Mouse (Mus musculus) bone marrow, adult 2 months (tissue): ENCODE measurements around the gene Fam102a. TPM values are rescaled to one million over a fixed set of nuclear protein-coding genes. Genes with fewer than 3 reads are reported as not detected.

Experiments used
- H3K27ac ChIP-seq: fragments of 200-500 bp; 2 replicates; pipeline ENCODE4 v1.5.1; 2012; ENCODE audit warnings: low read depth, mild to moderate bottlenecking, control low read depth, inconsistent platforms, low read length; ENCODE audit not compliant: control insufficient read depth, poor library complexity, insufficient read depth
- H3K4me1 ChIP-seq: fragments of 200-500 bp; 2 replicates; pipeline ENCODE4 v1.6.1; 2011; ENCODE audit warnings: low read length; ENCODE audit not compliant: control insufficient read depth, insufficient read depth
- H3K4me3 ChIP-seq: fragments of 200-500 bp; replicated peaks from 2 replicates; pipeline ENCODE3; 2011; ENCODE audit warnings: mild to moderate bottlenecking, low read depth, low read length, control low read depth; ENCODE audit not compliant: control insufficient read depth
- CTCF ChIP-seq: fragments of 200-500 bp; IDR thresholded peaks from 2 replicates; pipeline ENCODE4 v1.5.1; 2011; ENCODE audit warnings: low read length, control low read depth; ENCODE audit not compliant: control insufficient read depth, insufficient read depth
- POLR2A ChIP-seq: fragments of 200-500 bp; IDR thresholded peaks from 2 replicates; pipeline ENCODE4 v1.6.1; 2011; ENCODE audit warnings: low read depth, mild to moderate bottlenecking, control low read depth, low read length, borderline replicate concordance; ENCODE audit not compliant: control insufficient read depth
- WGBS: fragments of 180-500 bp; shearing (Covaris S2); methylation state at CpG from one replicate; pipeline ENCODE4 v1.1.7; 2018; 5-methylcytosine and 5-hydroxymethylcytosine counted together
- polyA plus RNA-seq: library from polyadenylated mRNA; stranded (reverse); fragments of >200 nt; gene quantifications from 2 replicates; pipeline ENCODE4 v1.2.4, GENCODE M21; 2011; ENCODE audit warnings: low replicate concordance; ENCODE audit not compliant: missing spikeins, insufficient read depth, insufficient read length

The Fam102a gene
- polyA plus RNA-seq, 1 experiment: 5.4 TPM

GRCm38 (mm10) chr2:32572196-32572595 is 37.1 kb downstream of the Fam102a start:
- H3K4me3 ChIP-seq: no peak overlapping the region
- WGBS: 90% methylated on average over 11 of the region's 11 CpGs
- no peak overlapping the region for H3K27ac ChIP-seq
- no peak for TF ChIP-seq POLR2A
- TF ChIP-seq CTCF: no peak
- no peaks in the 10 kb centered on the region for H3K4me1 ChIP-seq

DNA sequence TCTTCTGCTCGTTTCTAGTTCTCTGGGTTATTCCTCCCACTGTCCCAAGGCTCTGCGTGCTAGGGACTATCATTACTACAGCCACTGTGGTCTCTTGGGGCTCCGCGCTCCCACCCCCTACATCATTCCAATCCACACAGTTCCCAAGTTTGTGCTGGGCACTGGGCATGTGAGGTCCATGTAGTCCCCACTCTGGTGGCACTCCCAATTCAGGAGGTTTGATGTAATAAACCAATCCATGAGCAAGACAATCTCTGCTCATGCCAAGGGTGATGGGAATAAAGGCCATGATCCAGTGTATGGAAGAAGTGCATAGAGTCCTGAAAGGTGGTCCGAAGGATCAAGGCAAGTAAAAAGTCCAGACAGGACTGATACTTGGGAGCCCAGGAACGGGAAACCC is 39.4 kb downstream of the Fam102a start, which contains the start of gene Pip5kl1:
Gene Pip5kl1, plus strand, starts transcription at position 301 of the 400 bp plus-strand sequence.
- H3K4me3 ChIP-seq: no peak within 1 kb of the TSS
- no peaks in the 10 kb centered on the region for H3K4me1 ChIP-seq
- H3K27ac ChIP-seq: no peak within 1 kb of the TSS
- TF ChIP-seq CTCF (no peak), POLR2A (no peak)
- WGBS: 80% methylated on average over 6 of the region's 6 CpGs

DNA sequence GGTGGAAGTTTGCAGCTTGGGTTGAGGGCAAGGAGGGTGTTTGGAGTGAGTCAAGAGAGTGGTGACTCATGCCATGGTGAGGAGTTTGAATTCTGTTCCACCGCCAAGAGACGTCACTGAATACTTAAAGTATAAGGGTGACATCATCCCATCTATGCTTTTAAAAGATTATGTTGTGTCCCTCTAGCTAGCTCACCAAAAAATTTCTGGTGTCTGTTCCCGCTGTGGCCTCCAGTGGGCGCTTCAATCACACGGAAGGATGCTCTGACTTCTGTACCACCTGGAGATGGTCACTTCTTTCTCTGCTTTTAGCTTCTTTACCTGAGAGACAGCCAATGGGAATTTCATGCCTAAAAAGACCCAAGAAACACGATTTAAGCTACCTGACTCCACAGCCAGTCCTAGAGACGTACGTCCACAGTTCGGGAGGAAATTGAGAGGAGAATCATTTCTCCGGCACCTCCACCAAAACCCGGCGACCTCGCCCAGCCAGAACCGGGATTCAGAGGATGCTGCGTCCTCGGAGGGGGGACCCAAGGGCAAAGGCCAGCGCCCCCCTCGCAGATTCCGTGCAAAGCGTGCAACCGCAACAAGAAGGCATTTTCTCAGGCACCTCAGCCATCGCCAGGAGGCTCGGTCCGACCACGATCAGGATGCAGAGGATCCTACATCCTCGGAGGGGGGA is 39.9 kb downstream of the Fam102a start:
- Histone ChIP-seq H3K4me1 (no peaks in the 10 kb centered on the region), H3K27ac (no peak overlapping the region), H3K4me3 (no peak overlapping the region)
- 5% methylated on average over 26 of the region's 26 CpGs for WGBS
- TF ChIP-seq CTCF (peak; percentile 70), POLR2A (no peak)

- 18% methylated on average over 28 of the region's 28 CpGs for WGBS
Observed at GRCm38 (mm10) chr2:32575586-32576160, 40.5 kb downstream of the Fam102a start, which contains the start of gene 9430097D07Rik. 9430097D07Rik (minus strand) TSS chr2:32575684.

GRCm38 (mm10) chr2:32576532-32576931 is 41.4 kb downstream of the Fam102a start:
- 86% methylated on average over 9 of the region's 9 CpGs for WGBS
- no peak overlapping the region for H3K4me3 ChIP-seq
- TF ChIP-seq POLR2A (no peak), CTCF (no peak)
- H3K4me1 ChIP-seq: no peaks in the 10 kb centered on the region
- no peak overlapping the region for H3K27ac ChIP-seq

More at GRCm38 (mm10) chr2:32575586-32576160, 40.5 kb downstream of the Fam102a start, which contains the start of gene 9430097D07Rik:
- H3K4me3 ChIP-seq: no peak within 1 kb of the TSS
- H3K27ac ChIP-seq: no peak within 1 kb of the TSS
- no peaks in the 10 kb centered on the region for H3K4me1 ChIP-seq
- TF ChIP-seq CTCF (no peak), POLR2A (no peak)

DNA sequence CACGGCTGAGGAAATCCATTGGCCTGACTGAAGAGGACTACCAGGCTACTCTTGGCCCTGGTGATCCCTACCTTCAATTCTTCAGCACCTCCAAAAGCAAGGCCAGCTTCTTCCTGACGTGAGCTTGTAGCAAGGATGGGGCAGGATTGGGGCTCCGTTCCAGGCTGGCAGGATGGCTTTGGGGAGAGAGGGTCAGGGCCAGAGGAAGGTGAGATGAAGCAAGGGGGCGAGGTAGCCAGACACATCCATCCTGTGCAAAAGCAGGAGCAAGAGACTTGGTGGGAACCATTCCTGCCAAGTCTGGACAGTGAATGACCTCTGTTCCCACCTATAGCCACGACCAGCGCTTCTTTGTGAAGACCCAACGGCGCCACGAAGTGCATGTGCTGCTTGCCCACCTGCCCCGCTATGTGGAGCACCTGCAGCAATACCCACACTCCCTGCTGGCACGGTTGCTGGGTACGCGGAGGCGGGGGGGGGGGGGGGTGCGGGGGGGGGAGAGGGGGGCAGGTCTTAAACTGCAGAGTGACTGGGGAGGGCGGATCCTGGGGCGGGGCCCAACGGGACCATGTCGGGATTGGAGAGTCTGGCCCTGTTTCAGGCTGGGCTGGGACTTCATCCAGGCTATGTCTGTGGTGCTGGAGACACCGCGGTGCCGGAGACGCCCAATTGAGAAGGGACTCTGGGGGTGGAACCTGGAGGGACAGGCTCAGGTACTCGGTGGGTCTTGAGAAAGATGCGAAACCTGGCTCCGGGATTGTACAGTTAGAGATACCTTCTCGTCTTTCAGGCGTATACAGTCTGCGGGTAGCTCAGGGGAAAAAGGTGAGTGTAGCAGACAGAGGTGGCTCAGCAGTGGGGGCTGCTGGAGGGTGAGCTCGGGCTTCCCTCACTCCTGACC is 43.3 kb downstream of the Fam102a start:
- Histone ChIP-seq H3K4me3 (no peak overlapping the region), H3K4me1 (no peaks in the 10 kb centered on the region; the same call in 1 of the 2 replicates), H3K27ac (no peak overlapping the region)
- TF ChIP-seq CTCF: no peak
- no peak for TF ChIP-seq POLR2A
- WGBS: 51% methylated on average over 26 of the region's 30 CpGs

DNA sequence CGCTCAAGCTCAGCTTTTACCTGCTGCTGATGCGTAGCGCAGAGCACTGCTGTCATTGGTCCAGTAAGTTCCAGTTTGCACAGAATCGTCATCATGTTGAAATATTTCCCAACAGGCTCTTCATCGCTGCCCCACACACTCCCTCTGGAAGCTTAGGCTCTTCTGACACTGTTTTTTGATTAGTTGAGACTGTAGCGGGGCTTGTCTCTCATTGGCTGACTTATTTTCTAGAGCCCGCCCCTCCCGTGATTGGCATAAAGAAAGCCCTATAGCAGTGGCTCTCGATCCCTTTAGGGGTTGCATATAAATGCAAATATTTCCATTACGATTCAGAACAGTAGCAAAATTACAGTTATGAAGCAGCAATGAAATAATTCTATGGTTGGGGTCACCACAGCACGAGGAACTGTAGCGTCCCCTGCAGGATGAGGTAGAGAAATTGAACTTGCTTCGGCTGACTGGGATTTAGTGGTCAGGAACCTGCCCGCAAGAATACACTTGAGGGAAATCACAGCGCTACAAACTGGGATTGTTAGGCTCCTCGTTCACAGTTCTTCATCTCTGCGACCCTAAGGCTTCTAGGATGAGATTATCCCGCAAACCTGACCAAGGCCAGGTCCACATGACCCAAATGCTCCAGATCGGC is 46.4 kb downstream of the Fam102a start:
- Histone ChIP-seq H3K4me3 (no peak overlapping the region), H3K27ac (no peak overlapping the region), H3K4me1 (no peaks in the 10 kb centered on the region; the same call in 1 of the 2 replicates)
- WGBS: 50% methylated on average over 19 of the region's 19 CpGs
- no peak for TF ChIP-seq CTCF
- no peak for TF ChIP-seq POLR2A
